Mouse (Mus musculus): Measurements from ENCODE around the gene Tcp11. TPM values are rescaled to one million over a fixed set of nuclear protein-coding genes. Genes with fewer than 3 reads are reported as not detected.

Gene Tcp11
- polyA plus RNA-seq, 2 experiments: 1.0 to 2.8 TPM

- Histone ChIP-seq H3K27me3 (ENCODE audit: control insufficient read depth, insufficient read depth, low read length) (no peaks in the 10 kb centered on the region), H3K4me3 (replicated peaks; ENCODE audit: low read length) (no peak overlapping the region), H3K4me2 (replicated peaks; ENCODE audit: low read depth, low read length, severe bottlenecking) (no peak overlapping the region), H3K9ac (ENCODE audit: low read depth, low read length, severe bottlenecking) (no peak overlapping the region), H3K36me3 (ENCODE audit: control insufficient read depth, insufficient read depth, low read length) (no peaks in the 10 kb centered on the region), H3K4me1 (ENCODE audit: control insufficient read depth, insufficient read depth, low read length) (peaks cover 19% of the 10 kb centered on the region), H3K9me3 (ENCODE audit: control insufficient read depth, low read length) (no peaks in the 10 kb centered on the region), H3K27ac (replicated peaks; ENCODE audit: low read depth, low read length) (no peak overlapping the region)
- no peak for TF ChIP-seq POLR2A (IDR thresholded peaks at IDR 0.05; ENCODE audit: borderline replicate concordance, extremely low read depth, insufficient read depth, insufficient read length)
- WGBS: 81% methylated on average over 6 of the region's 6 CpGs
- ATAC-seq (ENCODE audit: low FRiP score, low read depth): no peak
- DNase-seq (ENCODE audit: low spot score): no peak
Measured at GRCm38 (mm10) chr17:28106352-28106751, 25.9 kb upstream of the Tcp11 start.

GRCm38 (mm10) chr17:28104416-28104815 is 24.0 kb upstream of the Tcp11 start:
- Histone ChIP-seq H3K4me1 (ENCODE audit: control insufficient read depth, insufficient read depth, low read length) (peaks cover 20% of the 10 kb centered on the region), H3K4me3 (replicated peaks; ENCODE audit: low read length) (no peak overlapping the region), H3K36me3 (ENCODE audit: control insufficient read depth, insufficient read depth, low read length) (no peaks in the 10 kb centered on the region), H3K27ac (replicated peaks; ENCODE audit: low read depth, low read length) (no peak overlapping the region), H3K9me3 (ENCODE audit: control insufficient read depth, low read length) (no peaks in the 10 kb centered on the region), H3K9ac (ENCODE audit: low read depth, low read length, severe bottlenecking) (no peak overlapping the region), H3K27me3 (ENCODE audit: control insufficient read depth, insufficient read depth, low read length) (no peaks in the 10 kb centered on the region), H3K4me2 (replicated peaks; ENCODE audit: low read depth, low read length, severe bottlenecking) (no peak overlapping the region)
- WGBS: 78% methylated on average over 6 of the region's 6 CpGs
- no peak for TF ChIP-seq POLR2A (IDR thresholded peaks at IDR 0.05; ENCODE audit: borderline replicate concordance, extremely low read depth, insufficient read depth, insufficient read length)
- DNase-seq (ENCODE audit: low spot score) (no peak), ATAC-seq (ENCODE audit: low FRiP score, low read depth) (no peak)

- no peaks in the 10 kb centered on the region for H3K9me3 ChIP-seq (ENCODE audit: control insufficient read depth, low read length)
- H3K27me3 ChIP-seq (ENCODE audit: control insufficient read depth, insufficient read depth, low read length): no peaks in the 10 kb centered on the region
- no peak for TF ChIP-seq POLR2A (IDR thresholded peaks at IDR 0.05; ENCODE audit: borderline replicate concordance, extremely low read depth, insufficient read depth, insufficient read length)
- H3K9ac ChIP-seq (ENCODE audit: low read depth, low read length, severe bottlenecking): no peak overlapping the region
- H3K36me3 ChIP-seq (ENCODE audit: control insufficient read depth, insufficient read depth, low read length): no peaks in the 10 kb centered on the region
- no peak overlapping the region for H3K4me3 ChIP-seq (replicated peaks; ENCODE audit: low read length)
- H3K4me1 ChIP-seq (ENCODE audit: control insufficient read depth, insufficient read depth, low read length): peaks cover 22% of the 10 kb centered on the region
- H3K4me2 ChIP-seq (replicated peaks; ENCODE audit: low read depth, low read length, severe bottlenecking): no peak overlapping the region
- 12% methylated on average over 10 of the region's 10 CpGs for WGBS
- H3K27ac ChIP-seq (replicated peaks; ENCODE audit: low read depth, low read length): no peak overlapping the region
- no peak for DNase-seq (ENCODE audit: low spot score)
- ATAC-seq (ENCODE audit: low FRiP score, low read depth): no peak
Measured at GRCm38 (mm10) chr17:28101902-28102319, 21.5 kb upstream of the Tcp11 start.

DNA sequence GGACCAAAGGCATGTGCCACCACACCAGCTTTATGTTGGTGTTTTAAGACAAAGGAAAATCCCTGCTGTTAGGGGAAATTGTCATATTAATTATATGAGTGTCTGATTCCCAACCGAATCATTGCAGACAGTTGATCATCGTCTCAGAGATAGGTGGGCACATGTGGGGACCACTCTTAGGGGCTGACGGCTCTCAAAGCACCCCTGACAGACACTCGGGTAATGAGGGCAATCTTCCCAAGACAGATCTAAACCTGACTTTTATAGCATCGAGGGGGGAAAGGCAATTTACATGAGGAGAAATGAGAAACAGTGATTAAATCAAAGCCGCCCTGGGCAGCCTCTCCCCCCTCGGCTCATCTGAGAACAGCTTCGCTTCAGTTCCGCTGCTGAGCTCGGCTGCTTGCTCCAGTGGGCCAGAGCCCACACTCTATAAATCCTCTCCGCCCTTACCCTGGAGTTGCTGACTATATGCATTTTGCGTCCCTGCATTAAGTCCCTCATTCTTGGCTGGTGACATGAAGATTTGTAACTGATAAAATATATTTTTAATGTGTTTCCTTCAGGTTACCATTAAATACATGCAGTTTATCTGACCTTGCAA is 20.9 kb upstream of the Tcp11 start:
- H3K36me3 ChIP-seq (ENCODE audit: control insufficient read depth, insufficient read depth, low read length): no peaks in the 10 kb centered on the region
- no peak overlapping the region for H3K27ac ChIP-seq (replicated peaks; ENCODE audit: low read depth, low read length)
- peaks cover 27% of the 10 kb centered on the region for H3K4me1 ChIP-seq (ENCODE audit: control insufficient read depth, insufficient read depth, low read length)
- H3K4me3 ChIP-seq (replicated peaks; ENCODE audit: low read length): no peak overlapping the region
- H3K9ac ChIP-seq (ENCODE audit: low read depth, low read length, severe bottlenecking): no peak overlapping the region
- TF ChIP-seq POLR2A (IDR thresholded peaks at IDR 0.05; ENCODE audit: borderline replicate concordance, extremely low read depth, insufficient read depth, insufficient read length): no peak
- DNase-seq (ENCODE audit: low spot score): peak; percentile 44
- ATAC-seq (ENCODE audit: low FRiP score, low read depth): peak; percentile 45; the same call in 1 of the 2 replicates
- H3K4me2 ChIP-seq (replicated peaks; ENCODE audit: low read depth, low read length, severe bottlenecking): no peak overlapping the region
- 10% methylated on average over 12 of the region's 12 CpGs for WGBS
- no peaks in the 10 kb centered on the region for H3K27me3 ChIP-seq (ENCODE audit: control insufficient read depth, insufficient read depth, low read length)
- no peaks in the 10 kb centered on the region for H3K9me3 ChIP-seq (ENCODE audit: control insufficient read depth, low read length)

DNA sequence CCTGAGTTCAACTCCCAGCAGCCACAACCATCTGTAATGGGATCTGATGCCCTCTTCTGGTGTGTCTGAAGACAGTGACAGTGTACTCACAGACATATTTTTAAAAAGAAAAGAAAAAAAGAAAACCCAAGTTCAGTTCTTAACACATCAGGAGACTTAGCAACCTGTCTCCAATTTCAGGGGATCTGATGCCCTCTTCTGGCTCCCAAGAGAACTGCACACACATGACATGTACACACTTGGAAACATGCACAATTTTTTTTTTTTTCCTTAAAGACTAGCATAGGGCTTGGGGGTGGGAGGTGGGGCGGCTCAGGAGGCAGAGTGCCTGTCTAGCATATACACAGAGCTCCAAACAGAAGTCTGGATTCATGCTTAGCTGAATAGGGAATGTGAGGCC is 20.2 kb upstream of the Tcp11 start:
- no peak for TF ChIP-seq POLR2A (IDR thresholded peaks at IDR 0.05; ENCODE audit: borderline replicate concordance, extremely low read depth, insufficient read depth, insufficient read length)
- H3K4me1 ChIP-seq (ENCODE audit: control insufficient read depth, insufficient read depth, low read length): peaks cover 28% of the 10 kb centered on the region
- H3K27me3 ChIP-seq (ENCODE audit: control insufficient read depth, insufficient read depth, low read length): no peaks in the 10 kb centered on the region
- no peaks in the 10 kb centered on the region for H3K9me3 ChIP-seq (ENCODE audit: control insufficient read depth, low read length)
- H3K4me2 ChIP-seq (replicated peaks; ENCODE audit: low read depth, low read length, severe bottlenecking): no peak overlapping the region
- H3K36me3 ChIP-seq (ENCODE audit: control insufficient read depth, insufficient read depth, low read length): no peaks in the 10 kb centered on the region
- no peak overlapping the region for H3K4me3 ChIP-seq (replicated peaks; ENCODE audit: low read length)
- H3K27ac ChIP-seq (replicated peaks; ENCODE audit: low read depth, low read length): no peak overlapping the region
- DNase-seq (ENCODE audit: low spot score) (no peak), ATAC-seq (ENCODE audit: low FRiP score, low read depth) (no peak)
- 84% methylated on average over 1 of the region's 1 CpGs for WGBS
- no peak overlapping the region for H3K9ac ChIP-seq (ENCODE audit: low read depth, low read length, severe bottlenecking)
